Mouse (Mus musculus) heart, postnatal 0 days (tissue): ENCODE measurements around the gene Ndrg3.

ENCODE experiments used
- CTCF ChIP-seq: IDR thresholded peaks from 2 replicates; pipeline ENCODE4 v1.5.1; 2016; ENCODE audit warnings: antibody characterized with exemption, control low read depth, low read depth
- EP300 ChIP-seq: IDR thresholded peaks from 2 replicates; pipeline ENCODE4 v1.6.1; 2016; ENCODE audit warnings: antibody characterized with exemption, low read depth

DNA sequence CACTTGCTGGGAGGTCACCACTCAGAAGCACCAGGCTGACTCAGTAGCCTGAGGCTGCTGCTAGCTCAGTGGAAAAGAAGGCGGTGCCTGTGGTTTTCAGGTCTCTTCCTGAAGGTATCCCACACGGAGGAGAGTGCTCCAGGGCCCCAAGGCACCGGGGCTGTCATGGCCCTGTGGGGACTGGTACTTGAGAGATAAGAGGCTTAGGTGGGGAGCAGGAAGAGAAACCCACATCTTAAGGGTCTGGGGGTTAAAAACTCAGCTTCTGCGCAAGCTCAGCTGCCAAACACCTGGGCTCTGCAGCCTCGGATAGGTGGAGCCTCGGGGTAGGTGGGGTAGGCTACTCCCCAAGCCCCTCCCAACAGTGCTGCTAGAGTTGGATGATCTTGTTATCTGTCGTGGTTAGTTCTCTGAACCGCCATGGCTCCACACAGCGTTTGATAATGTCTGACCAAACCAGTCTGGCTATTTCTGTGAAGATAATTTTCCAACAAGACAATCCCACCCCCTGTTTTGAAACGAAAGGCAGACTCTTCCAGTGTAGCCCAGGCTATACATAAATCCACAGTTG lies 109.3 kb downstream of the Ndrg3 start:
- TF ChIP-seq CTCF (no peak), EP300 (no peak)
